10 mouse cellular contexts compared by ENCODE assay signal in the genomic region with DNA sequence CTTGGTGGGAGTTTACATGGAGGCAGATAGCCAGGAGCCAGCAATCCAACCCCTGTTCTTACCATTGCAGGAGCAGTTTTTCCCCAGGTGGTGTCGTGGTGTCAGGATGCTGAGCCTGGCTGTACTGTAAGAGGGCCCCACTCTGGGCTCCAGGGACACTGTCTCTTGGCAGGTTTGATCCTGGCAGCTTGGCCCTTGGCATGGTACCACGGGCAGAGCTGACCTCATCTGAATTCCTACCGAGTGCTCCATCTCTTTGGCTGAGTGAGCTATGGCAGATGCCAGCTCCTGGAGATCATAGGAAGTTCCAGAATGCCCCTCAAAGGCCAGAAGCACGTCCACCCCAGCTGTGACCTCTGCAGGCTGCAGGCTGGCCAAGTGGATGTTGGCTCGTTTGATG. TPM values are rescaled to one million over a fixed set of nuclear protein-coding genes. Genes with fewer than 3 reads are reported as not detected.
DNase-seq lines count a peak whose midpoint lies in the region; ATAC-seq and TF ChIP-seq lines count a peak whose summit lies in the region.
"Had no signal": no experiment of that assay in that cellular context is flagged by ENCODE, and none has a peak within 500 bp of the region (broad histone marks: within the 10 kb centered on the region; RNA-seq: fewer than 3 reads in every experiment).

No protein-coding gene starts in this region.

- no peaks in the 10 kb centered on the region for H3K9me3 ChIP-seq in heart, postnatal 0 days (replicated peaks; ENCODE audit: control insufficient read depth, low read length)
- H3K9me3 ChIP-seq in liver, embryonic 12.5 days (replicated peaks), result no peaks in the 10 kb centered on the region
- H3K9me3 ChIP-seq: limb, embryonic 13.5 days had no signal

- H3K4me1 ChIP-seq in heart, postnatal 0 days (ENCODE audit: control insufficient read depth, insufficient read depth), result no peaks in the 10 kb centered on the region
- H3K4me1 ChIP-seq in liver, embryonic 12.5 days, result no peaks in the 10 kb centered on the region
- H3K4me1 ChIP-seq: limb, embryonic 13.5 days had no signal

- 43% methylated on average over 5 of the region's 5 CpGs for WGBS in heart, postnatal 0 days
- 52% methylated on average over 5 of the region's 5 CpGs for WGBS in liver, embryonic 12.5 days (ENCODE audit: insufficient replicate concordance)

- no peak overlapping the region for H3K9ac ChIP-seq in heart, postnatal 0 days (replicated peaks; ENCODE audit: low read depth, low read length)
- H3K9ac ChIP-seq in liver, embryonic 12.5 days, result no peak overlapping the region
- H3K9ac ChIP-seq: limb, embryonic 13.5 days had no signal

- no peak for TF ChIP-seq EP300 in heart, postnatal 0 days (IDR thresholded peaks at IDR 0.05; ENCODE audit: low read depth)

- H3K4me2 ChIP-seq in heart, postnatal 0 days (ENCODE audit: low read depth, low read length), result no peak overlapping the region
- no peak overlapping the region for H3K4me2 ChIP-seq in liver, embryonic 12.5 days
- H3K4me2 ChIP-seq: limb, embryonic 13.5 days had no signal

- ATAC-seq in heart, postnatal 0 days (ENCODE audit: insufficient read depth, low read depth), result 0 out of 2 replicates have a peak, but pooled peaks have one; percentile 42
- no peak for ATAC-seq in liver, embryonic 12.5 days

- no peak for TF ChIP-seq CTCF in heart, postnatal 0 days (IDR thresholded peaks at IDR 0.05; ENCODE audit: low read depth)

- H3K36me3 ChIP-seq in heart, postnatal 0 days (replicated peaks; ENCODE audit: control insufficient read depth, insufficient read depth, low read length), result no peaks in the 10 kb centered on the region
- no peaks in the 10 kb centered on the region for H3K36me3 ChIP-seq in liver, embryonic 12.5 days
- H3K36me3 ChIP-seq: limb, embryonic 13.5 days had no signal

- no peaks in the 10 kb centered on the region for H3K27me3 ChIP-seq in heart, postnatal 0 days (ENCODE audit: control insufficient read depth, insufficient read depth, low read length)
- no peaks in the 10 kb centered on the region for H3K27me3 ChIP-seq in liver, embryonic 12.5 days (replicated peaks)
- H3K27me3 ChIP-seq: limb, embryonic 13.5 days had no signal

- H3K4me3 ChIP-seq in heart, postnatal 0 days (ENCODE audit: low read depth, low read length), result no peak overlapping the region
- no peak overlapping the region for H3K4me3 ChIP-seq in liver, embryonic 12.5 days
- H3K4me3 ChIP-seq: limb, embryonic 13.5 days had no signal

- peak; percentile 8 for DNase-seq in layer of hippocampus, adult 11-12 months (ENCODE audit: low spot score)
- DNase-seq in layer of hippocampus, adult 9-10 months (ENCODE audit: low spot score), result no peak
- peak; percentile 97 for DNase-seq in brain, adult 2 months (ENCODE audit: low read depth, low spot score)
- DNase-seq in cerebellum, postnatal 10 days, result peak; percentile 96 to 97
- DNase-seq in heart, postnatal 0 days (ENCODE audit: low spot score), result no peak
- no peak for DNase-seq in ovary, postnatal 14 days (ENCODE audit: low spot score)
- DNase-seq: lung, postnatal 4 days; thymus, adult 2 months had no signal

- H3K27ac ChIP-seq in heart, postnatal 0 days (ENCODE audit: low read depth), result no peak overlapping the region
- no peak overlapping the region for H3K27ac ChIP-seq in liver, embryonic 12.5 days
- H3K27ac ChIP-seq: limb, embryonic 13.5 days had no signal

RNA-seq across cellular contexts. Expression of gene Slc36a1, which starts 57.9 kb away (rescaled TPM):
- 6.9 and 7.8 TPM in 2 replicates for total RNA-seq in heart, postnatal 0 days (2014; rRNA removed; ENCODE audit: low replicate concordance)
- polyA plus RNA-seq in heart, postnatal 0 days (2015; fragmentation: Nextera tagmentation; extraction: Ambion mirVana), result 0.71 and 1.00 TPM in 2 replicates
- polyA plus RNA-seq in liver, embryonic 12.5 days (2016; fragmentation: Nextera tagmentation; extraction: Ambion mirVana), result 1.5 and 1.6 TPM in 2 replicates

Comparison
In these comparisons a context has a peak if more than half of its experiments do, and no peak if none do; other contexts are left out.
1. DNase-seq: peak in layer of hippocampus, adult 11-12 months (single experiment), brain, adult 2 months (single experiment) and cerebellum, postnatal 10 days (2 of 2); none in layer of hippocampus, adult 9-10 months (single experiment), heart, postnatal 0 days (single experiment) and ovary, postnatal 14 days (single experiment).